Mouse (Mus musculus) thymus, adult 2 months (tissue): ENCODE measurements around the gene Tmem176a.

ENCODE experiments used
- CTCF ChIP-seq: fragments of 200-500 bp; IDR thresholded peaks from 2 replicates; pipeline ENCODE4 v1.5.1; 2012; ENCODE audit warnings: mild to moderate bottlenecking, control low read depth, low read length, moderate library complexity, borderline replicate concordance; ENCODE audit not compliant: control insufficient read depth, poor library complexity, insufficient read depth; ENCODE audit errors: extremely low read depth
- POLR2A ChIP-seq: fragments of 200-500 bp; IDR thresholded peaks from 2 replicates; pipeline ENCODE4 v1.6.1; 2012; ENCODE audit warnings: mild to moderate bottlenecking, low read length, control low read depth, moderate library complexity; ENCODE audit not compliant: control insufficient read depth, poor library complexity, insufficient read depth; ENCODE audit errors: extremely low read depth

- no peak for TF ChIP-seq CTCF
- no peak for TF ChIP-seq POLR2A
Measured at GRCm38 (mm10) chr6:48863488-48863887, 22.8 kb downstream of the Tmem176a start.
